Mouse (Mus musculus) T-helper 17 cell (primary cell): ENCODE measurements around the gene Hist1h3d.
"Not testable (repeated sequence)": the region's sequence is repeated elsewhere in the genome, so short reads cannot be mapped to it uniquely, and the experiment has no call there.

Source experiments
- in situ Hi-C, 2 experiments: fragments of 300-600 bp; cut with MboI, MseI; formaldehyde crosslinking; loops; 1 replicate in 1 of 2; 2 replicates in 1 of 2; pipeline ENCODE4 v1.15.1; 2025; ENCODE audit warnings: high pct_unique_total_duplicates in 2 of 2

The Hist1h3d gene

GRCm38 (mm10) chr13:23581408-23582218 lies 6.0 kb downstream of the Hist1h3d start, which contains the start of gene Hist1h4d:
Gene Hist1h4d (plus strand): TSS chr13:23581598.
- in situ Hi-C loops = loop anchor here in 1 of 2 experiments (5.0 kb wide), 1 partner anchor 49 kb away; the partner anchor contains the start of genes Hist1h2af and Hist1h4h

- in situ Hi-C loops = loop anchor here in 1 of 2 experiments (5.0 kb wide), 1 partner anchor 50 kb away; the partner anchor contains the start of genes Hist1h2af and Hist1h4h
Observed at GRCm38 (mm10) chr13:23582219-23583056, 6.9 kb downstream of the Hist1h3d start.

DNA sequence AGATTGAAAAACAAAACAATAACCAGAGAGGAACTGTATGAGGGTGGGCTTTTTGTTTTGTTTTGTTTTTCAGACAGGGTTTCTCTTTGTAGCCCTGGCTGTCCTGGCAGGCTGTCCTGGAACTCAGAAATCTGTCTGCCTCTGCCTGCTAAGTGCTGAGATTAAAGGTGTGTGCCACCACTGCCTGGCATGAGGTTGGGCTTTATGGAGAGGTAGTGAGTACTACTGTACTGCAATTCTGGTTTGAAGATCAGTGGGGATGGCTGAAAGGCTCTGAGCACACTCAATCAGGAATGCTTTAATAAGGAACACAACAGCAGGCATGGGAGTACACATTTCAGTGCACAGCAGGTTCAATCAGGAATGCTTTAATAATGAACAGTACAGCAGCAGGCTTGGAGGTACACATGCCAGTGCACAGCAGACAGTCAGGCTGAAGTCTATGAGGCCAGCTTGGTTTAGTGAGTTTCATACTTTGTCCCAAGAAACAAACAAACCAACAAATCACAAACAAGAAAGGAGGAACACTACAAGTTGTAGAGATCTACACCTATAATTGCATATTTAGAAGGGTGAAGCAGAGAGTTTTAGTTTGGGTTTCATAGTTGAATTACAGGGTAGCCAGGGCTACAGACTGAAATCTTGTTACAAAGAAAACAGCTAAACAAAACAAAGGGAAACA lies 8.0 kb downstream of the Hist1h3d start:
- in situ Hi-C loops = loop anchor here in 1 of 2 experiments (5.0 kb wide), 1 partner anchor 51 kb away; the partner anchor contains the start of genes Hist1h2af and Hist1h4h

DNA sequence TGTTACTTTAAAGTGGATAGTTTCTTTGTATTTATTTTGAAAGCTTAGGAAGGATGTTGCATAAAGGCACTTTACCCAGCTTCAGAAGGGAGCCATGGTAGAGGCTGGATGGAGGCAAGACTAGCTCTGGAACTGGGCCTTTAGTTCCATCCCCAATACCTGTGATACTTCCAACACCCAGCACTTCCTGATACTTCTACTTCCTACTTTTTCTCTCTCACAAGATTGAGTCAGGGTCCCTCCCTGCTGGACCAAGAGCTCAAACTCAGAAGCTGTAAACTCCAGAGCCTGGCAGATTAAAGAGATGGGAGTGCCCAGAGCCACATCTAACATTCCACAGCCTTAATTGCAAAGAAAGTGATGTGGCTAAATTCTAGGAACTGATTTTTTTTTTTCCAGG lies 8.8 kb downstream of the Hist1h3d start:
- in situ Hi-C loops = loop anchor here in 1 of 2 experiments (5.0 kb wide), 1 partner anchor 52 kb away; the partner anchor contains the start of genes Hist1h2af and Hist1h4h

- in situ Hi-C loops = no loop called here
Observed at GRCm38 (mm10) chr13:23585029-23585441, 9.5 kb downstream of the Hist1h3d start.

- in situ Hi-C loops = not testable (repeated sequence)
Observed at GRCm38 (mm10) chr13:23585442-23586098, 10.0 kb downstream of the Hist1h3d start.

- in situ Hi-C loops = no loop called here
Observed at GRCm38 (mm10) chr13:23586099-23586939, 10.8 kb downstream of the Hist1h3d start.

GRCm38 (mm10) chr13:23586940-23587225 lies 11.3 kb downstream of the Hist1h3d start:
- in situ Hi-C loops = no loop called here

GRCm38 (mm10) chr13:23591206-23591605 lies 15.6 kb downstream of the Hist1h3d start:
- in situ Hi-C loops = no loop called here

- in situ Hi-C loops = not testable (repeated sequence)
Observed at GRCm38 (mm10) chr13:23591886-23592285, 16.3 kb downstream of the Hist1h3d start.

- in situ Hi-C loops = no loop called here
Observed at GRCm38 (mm10) chr13:23592614-23593013, 17.1 kb downstream of the Hist1h3d start.

DNA sequence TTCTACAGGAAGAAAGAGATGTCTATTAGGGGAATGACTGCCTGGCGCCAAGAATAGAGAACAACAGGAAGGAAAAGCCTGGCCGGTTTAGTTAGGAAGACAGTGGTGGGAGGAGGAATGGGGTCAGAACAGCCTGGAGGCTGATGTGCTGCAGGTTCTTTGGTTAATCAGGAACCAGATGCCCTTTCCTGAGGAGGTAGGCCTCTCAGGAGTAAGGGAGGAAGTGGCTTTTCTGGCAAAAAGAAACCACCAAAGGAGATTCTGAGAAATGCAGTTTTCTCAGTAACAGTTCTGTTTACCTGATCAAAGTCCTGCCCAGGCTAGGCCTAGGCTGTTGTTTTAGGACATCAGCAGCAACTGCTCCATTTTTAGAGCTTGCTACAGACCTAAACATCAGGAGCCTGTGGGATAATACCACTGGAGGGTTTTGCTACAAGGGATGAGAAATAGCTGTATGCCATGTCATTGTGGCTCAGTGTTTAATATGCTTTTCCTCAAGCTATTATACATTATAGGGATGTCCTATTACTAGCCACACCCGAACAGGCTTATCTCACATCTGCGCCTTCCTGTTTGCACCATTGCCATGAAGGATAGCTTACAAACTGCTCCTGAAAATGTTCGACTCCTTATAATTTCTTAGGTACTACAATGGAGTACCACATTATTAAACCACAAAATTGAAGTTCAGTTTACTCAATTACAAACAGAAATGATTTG lies 17.6 kb downstream of the Hist1h3d start:
- in situ Hi-C loops = no loop called here

- in situ Hi-C loops = loop anchor here in 1 of 2 experiments (5.0 kb wide), 1 partner anchor 158 kb away; no protein-coding TSS in a partner anchor
Observed at GRCm38 (mm10) chr13:23595185-23595584, 19.6 kb downstream of the Hist1h3d start.

DNA sequence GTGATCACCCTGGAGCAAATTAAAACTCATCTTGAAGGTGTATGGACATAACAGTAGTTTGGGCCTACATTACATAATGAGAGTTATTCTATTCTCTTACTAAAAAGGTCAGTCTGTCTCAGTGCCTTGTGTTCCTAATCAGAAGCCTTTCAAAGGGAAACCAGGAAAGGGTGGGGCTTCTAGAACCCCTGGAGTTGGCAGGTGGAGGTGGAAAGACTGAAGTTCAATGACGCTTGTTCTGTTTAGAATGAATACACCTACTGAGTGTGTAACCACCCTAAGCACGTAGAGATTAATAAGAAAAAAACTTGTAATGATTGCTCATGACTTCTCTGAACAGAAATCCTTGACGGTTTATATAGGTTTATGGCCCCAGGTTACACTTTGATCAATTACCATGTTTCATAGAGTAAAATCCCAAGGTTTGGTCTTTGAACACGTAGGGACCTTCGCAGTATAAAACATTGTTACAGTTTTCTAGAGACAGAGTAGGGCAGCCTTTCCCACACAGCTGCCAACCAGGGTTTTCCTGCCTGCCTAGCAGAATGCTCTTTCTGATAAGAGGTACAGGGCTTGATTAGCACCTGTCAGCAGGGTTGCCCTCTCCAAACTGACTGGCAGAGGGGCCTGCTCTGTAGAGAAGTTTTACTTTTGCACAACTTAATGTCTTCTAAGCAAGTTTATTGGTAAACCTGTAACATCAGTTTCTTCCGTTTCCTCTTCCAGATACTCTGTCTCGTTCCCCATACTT lies 20.2 kb downstream of the Hist1h3d start:
- in situ Hi-C loops = loop anchor here in 1 of 2 experiments (5.0 kb wide), 1 partner anchor 158 kb away; no protein-coding TSS in a partner anchor

DNA sequence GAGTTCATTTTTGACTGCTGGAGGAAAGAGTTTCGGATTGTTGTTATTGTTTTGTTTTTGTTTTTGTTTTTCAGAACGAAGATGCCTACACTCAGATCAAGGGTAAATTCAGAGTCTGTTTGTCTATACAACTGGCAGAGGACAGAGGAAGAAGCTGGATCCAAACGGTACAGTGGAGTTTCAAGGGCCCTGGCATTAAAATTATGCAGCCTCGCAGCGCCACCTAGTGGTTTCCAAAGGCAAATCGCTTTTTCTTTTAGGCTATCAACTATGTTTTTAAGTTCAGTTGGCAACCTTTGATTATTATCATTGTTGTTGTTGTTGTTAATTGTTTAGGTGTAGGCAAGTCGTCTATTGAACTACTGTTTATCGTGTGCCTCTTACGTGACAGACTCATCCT lies 22.4 kb downstream of the Hist1h3d start:
- in situ Hi-C loops = loop anchor here in 1 of 2 experiments (5.0 kb wide), 1 partner anchor 161 kb away; no protein-coding TSS in a partner anchor

DNA sequence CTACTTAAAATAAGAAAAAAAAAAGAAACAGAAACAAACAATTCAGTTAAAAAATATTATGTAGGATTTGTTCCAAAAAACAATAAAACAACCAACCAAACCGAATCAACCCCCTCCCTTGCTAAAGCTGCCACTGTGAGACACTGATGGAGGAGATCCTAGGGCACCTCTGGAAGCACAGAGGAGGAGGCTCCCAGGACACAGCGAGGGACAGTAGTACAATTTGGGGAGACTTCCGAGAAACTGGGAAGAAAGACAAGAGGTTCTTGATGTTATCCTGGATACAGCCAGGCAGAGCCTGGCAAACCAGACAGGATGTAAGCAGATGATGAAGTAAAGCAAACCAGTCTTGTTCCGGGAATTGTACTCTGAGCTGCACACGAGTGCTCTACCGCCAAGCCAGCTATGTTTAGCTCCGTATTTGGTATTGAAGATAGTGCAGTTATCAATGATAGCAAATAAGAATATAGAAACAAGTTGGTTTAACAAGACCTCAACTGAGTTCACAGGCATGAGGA lies 27.7 kb downstream of the Hist1h3d start:
- in situ Hi-C loops = no loop called here

- in situ Hi-C loops = no loop called here
Observed at GRCm38 (mm10) chr13:23604452-23604851, 28.9 kb downstream of the Hist1h3d start.

GRCm38 (mm10) chr13:23605052-23605451 lies 29.5 kb downstream of the Hist1h3d start:
- in situ Hi-C loops = no loop called here
